Mouse (Mus musculus): Measurements from ENCODE around the gene Tnp2.
A peak's percentile ranks its signal among the peaks of the same experiment; 100 is the strongest.
"Not testable (repeated sequence)": the region's sequence is repeated elsewhere in the genome, so short reads cannot be mapped to it uniquely, and the experiment has no call there.

Gene Tnp2

DNA sequence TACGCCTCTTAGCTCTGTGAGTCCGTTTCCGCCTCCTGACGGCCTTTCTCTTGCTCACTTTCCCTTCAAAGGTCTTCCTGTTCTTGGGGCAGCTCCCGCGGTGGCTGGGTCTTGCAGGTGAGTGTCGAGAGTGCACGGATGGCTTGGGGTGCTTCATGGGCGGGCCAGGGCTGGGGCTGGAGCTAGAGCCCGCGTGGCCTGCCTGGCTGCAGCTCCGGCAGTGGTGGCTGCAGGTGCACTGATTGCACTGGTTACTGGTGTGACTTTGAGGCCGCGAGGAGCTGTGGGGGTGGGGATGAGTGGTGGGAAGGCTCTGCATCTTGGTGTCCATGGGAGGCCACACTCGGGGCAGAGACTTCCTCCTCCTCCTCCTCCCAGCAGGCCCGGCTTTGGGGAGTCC lies at the start of gene Tnp2:
Gene Tnp2, minus strand, starts transcription at position 390 of the 400 bp plus-strand sequence.
- DNase-seq (ENCODE audit: low spot score in 2 of 2): no peak

DNA sequence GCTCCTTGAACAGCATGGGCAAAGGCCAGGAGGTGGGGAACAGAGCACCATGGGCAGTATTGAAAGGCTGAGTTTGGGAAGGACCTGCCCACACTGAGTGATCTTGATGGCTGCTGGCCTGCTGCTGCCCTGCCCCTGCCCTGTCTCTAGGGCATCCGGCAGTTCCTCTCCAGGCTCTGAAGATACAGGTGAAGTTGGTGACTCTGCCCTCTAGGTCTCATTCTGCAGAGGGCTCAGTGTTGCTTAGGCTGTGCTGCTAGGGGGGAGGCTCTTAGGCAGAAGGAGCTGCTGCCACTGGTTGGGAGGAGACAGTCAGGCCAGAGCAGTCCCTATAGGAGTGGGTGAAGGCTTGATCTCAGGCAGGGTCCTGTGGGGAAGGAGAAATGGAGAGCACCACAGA lies 49.4 kb upstream of the Tnp2 start:
- DNase-seq (ENCODE audit: low spot score in 2 of 2): no peak

DNA sequence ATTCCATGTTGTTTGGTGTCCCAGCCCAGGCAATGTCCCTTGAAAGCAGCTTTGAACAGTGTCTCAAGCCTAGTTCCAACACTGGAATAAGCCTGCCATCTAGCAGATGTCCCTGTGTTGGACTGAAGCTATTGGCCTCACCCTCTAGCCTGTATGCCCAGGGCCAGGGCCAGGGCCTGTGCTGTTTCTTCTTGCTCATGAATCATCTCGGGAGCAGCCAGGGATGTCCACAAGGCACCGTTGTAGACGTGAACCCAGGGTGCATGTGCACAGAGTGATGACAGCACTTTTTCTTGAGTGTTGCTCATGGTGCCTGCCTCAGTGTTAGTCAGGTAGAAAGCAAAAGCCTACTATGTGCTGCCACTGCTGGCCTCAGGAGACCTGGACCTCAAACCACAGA lies 48.8 kb upstream of the Tnp2 start:
- DNase-seq (ENCODE audit: low spot score in 2 of 2): no peak

DNA sequence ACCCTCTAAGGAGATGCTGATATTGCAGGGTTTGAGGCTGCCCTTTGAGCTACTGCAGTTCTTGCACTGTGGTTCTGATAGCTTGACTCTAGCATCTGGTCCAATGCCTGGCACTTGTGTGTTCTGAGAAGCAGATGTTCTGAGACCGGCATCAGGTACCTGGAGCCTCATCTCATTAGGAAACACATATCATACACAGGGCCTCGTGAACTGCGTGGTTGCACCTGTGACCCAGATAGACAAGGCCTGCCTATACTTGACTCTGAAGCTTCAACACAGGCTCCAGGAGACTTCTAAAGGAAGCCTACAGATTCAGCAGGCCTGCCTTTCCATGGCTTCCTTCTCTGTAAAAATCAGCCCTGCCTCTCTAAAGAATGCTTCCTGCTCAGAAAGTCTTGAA lies 47.9 kb upstream of the Tnp2 start:
- no peak for DNase-seq (ENCODE audit: low spot score in 2 of 2)

DNA sequence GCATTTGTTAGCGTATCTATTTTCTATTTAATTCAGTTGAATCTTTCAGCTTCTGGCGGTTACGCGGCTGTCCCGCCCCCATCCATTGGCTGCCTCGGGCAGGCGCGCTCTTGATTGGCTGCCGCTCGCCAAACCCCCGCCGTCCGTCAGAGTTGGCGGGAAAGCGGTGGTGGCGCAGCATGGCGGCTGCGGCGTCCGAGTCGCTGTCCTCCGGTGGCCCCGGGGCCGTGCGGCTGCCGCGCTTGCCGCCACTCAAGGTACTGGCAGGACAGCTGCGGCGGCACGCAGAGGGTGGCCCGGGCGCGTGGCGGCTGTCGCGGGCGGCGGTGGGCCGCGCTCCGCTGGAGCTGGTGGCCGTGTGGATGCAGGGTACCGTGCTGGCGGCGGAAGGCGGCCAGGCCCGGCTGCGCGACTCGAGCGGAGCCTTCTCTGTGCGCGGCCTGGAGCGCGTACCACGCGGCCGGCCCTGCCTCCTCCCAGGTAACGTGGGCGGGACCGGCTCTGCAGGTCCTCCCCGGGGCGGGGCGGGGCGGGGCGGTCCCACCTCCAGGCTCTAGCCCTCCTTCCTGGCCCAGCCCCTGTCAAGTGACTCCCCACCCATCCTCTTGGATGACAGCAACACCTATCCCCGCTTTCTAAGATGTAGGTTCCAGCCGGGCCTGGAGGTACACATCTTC lies 46.6 kb upstream of the Tnp2 start, which contains the start of gene Rmi2:
Gene Rmi2, plus strand, starts transcription at position 149 of the 677 bp plus-strand sequence.
- peak; percentile 61 to 69 for DNase-seq (ENCODE audit: low spot score in 2 of 2)

DNA sequence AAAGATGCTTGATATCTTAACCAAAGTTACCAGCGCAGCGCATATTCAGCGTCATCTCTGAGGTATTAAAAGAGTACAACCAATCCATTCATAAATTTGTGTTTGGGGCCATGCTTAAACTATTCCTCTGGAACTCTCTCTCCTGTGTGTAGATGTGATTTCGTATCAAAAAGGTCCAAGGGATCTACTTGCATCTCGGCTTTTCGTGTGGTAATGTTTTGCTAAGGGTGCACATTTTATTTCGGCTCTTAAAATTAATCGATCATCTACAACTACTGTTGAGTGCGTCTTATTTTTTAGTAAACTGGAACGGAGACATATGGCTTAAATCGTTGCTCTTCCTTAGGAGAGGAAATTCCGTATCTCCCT lies 46.1 kb upstream of the Tnp2 start:
- DNase-seq (ENCODE audit: low spot score in 2 of 2): no peak

DNA sequence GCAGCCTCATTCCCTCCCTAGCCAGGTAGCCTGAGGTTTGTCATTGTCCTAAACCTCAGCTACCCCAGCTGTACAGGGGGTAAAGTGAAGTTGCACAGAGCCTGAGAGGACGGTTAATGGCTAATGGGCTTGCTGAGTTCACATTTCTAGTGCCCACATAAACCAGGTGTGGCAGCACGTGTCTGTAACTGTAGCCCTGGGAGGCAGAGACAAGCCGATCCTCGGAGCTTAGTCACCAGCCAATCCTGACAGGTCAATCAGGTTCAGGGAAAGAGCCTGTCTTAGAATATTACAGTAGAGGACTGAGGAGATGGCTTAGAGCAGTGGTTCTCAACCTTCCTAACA lies 40.0 kb upstream of the Tnp2 start:
- no peak for DNase-seq (ENCODE audit: low spot score in 2 of 2)

DNA sequence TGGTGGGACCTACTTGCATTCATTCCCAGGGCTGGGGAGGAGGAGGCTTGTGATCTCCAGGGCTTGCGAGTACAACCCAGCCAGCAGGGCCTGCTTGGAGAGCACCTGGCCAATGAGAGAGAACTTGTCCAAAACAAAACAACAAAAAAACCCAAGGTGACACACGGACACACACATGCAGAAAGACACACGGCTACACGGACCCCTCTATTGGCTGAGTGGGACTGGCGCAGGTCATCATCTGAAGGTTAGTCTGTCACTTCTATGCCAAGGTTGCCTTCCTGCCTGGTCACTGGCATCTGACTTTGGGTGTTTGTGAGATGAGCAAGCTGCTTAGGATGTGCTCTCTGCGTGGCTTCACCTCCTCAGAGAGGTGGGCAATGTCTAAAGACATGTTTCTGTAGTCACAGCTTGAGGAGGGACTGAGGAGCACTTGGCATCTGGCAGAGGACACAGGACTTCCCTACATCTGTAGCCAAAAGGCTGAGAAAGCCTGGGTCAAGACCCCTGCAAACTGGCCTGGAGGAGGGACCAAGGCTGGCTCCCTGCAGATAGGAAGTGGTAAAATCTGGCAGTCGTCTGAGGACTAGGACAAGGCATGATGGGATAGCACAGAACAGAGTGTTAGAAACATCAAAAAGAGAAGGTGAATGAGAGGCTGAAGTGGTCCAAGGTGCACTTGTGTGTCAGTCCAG lies 39.5 kb upstream of the Tnp2 start:
- no peak for DNase-seq (ENCODE audit: low spot score in 2 of 2)

DNA sequence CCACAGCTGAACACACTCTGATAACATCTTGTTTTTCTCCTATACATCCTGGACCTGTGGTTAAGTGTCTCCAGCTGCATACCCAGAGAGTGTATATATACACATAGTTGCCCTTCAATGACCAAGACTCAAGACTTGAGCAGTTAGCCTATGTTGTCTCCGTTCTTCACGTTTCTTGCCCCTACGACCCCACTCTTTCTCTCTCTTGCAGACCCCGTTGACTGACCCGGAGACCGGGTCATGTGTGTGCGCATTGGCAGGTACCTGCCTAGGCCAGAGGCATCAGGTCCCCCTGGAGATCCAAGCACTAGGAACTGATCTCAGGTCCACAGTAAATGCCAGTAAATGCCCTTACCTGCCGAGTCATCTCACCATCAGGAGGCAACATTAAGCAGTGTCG lies 38.8 kb upstream of the Tnp2 start:
- no peak for DNase-seq (ENCODE audit: low spot score in 2 of 2)

DNA sequence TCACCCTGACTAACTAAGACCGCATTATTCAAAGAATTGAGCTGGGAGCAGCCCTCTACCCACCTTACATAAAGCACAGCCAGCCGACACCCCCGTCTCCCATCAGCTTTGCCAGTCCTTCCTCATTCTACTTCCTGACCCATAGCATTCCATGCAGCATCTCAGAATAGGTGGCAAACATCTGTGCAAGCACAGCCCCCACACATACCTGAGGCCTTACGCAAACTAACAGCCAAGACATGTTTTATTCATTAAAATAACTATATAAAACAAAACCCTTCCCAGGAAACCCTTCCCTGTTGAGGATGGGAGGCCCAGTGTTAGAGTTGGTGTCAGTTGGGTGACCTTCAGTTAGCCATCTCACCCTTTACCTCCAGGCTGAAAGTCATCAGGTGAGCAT lies 37.4 kb upstream of the Tnp2 start:
- no peak for DNase-seq (ENCODE audit: low spot score in 2 of 2)

DNA sequence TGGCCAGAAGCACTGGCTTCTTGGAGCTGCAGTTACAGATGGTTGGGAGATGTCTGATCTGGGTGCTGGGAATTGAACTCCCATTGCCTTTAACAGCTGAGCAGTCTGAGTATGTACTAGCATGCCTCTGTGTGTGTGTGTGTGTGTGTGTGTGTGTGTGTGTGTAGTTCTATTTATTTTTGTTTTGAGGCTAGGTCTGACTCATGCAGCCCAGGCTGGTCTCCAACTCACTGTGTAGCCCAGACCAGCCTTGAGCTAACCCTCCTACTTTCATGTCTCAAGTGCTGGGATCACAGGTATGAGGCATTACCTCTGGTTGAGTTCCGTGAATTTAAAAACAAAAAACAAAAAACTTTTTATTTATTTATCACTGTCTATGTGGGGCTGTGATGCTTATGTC lies 36.1 kb upstream of the Tnp2 start:
- no peak for DNase-seq (ENCODE audit: low spot score in 2 of 2)

DNA sequence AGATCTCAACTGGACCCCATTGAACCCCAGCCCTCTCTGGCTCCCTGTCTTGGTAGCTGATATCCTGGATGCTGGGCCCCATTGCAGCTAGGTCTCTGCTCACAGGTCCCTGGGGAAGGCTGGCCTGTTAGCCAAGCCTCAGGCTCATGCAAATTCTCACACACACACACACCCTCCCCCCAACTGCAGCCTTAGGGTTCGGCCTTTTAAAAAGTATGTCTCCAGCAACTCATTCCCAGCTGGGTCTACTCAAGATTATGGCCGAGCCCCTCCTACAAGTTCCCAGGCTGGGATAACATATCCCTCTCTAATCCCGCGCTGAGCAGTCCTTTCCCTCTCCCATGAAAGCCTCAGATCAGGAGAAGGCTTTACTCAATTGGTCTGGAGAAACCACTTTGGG lies 32.9 kb upstream of the Tnp2 start:
- DNase-seq (ENCODE audit: low spot score in 2 of 2): no peak

DNA sequence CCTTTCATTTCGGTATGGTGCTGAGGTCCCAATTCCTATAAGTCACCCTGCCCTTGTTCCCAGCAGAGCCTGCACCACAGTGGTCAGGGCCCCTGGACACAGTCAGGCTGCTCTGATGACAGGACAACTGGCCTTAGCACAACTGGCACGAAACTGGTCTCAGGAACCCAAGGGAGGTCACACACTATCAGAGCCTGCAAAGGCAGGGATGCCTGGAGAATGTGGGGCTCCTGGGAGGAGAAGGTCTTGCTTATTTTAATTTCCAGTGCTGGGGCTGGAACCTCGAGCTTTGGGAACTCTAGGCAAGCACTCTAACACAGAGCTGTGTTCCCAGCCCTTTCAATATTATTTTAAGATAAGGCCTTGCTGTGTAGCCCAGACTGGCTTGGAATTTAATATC lies 31.5 kb upstream of the Tnp2 start:
- no peak for DNase-seq (ENCODE audit: low spot score in 2 of 2)

DNA sequence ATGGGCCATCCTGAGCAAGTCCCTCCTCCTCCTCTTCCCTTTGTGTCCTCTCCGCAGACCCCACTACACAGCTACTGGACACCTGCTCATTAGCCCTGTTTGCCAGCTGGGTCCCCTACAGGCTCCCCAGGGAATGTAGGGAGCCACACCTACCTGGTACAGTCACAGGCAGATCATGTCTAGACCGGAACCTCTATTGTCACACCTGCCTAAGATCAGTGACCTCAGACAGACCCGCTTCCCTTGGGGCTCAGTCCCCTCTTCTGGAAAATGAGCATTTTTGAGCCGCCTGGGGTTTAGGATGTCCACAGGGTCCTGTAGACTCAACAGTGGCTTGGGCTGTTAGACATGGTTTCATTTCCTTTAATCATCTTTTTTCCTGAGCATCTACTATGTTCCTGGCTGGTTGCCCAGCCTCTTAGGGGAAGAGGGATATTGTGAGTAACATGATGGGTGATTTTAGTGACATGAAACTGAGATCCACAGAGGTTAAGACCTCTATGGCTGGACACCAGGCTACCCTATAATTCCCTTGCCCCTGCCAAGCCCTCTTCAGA lies 30.2 kb upstream of the Tnp2 start:
- no peak for DNase-seq (ENCODE audit: low spot score in 2 of 2)

DNA sequence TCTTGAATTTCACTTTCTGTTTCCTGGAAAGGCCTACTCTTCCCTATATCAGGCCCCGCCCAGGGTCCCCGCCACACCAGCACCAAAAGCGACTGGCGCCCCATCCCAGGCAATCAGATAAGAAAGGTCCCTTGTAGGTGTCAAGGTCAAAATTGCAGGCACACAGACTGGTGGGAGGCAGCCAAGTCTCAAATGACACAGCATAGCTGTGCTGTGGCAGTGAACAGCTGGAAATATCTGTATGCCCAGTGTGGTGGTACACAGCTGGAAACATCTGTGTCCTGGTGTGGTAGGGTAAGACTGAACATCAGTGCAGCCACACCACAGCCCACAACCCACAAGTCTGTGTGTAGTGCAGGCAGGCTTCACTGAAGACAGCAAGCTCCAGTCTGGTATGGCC lies 26.4 kb upstream of the Tnp2 start:
- no peak for DNase-seq (ENCODE audit: low spot score in 2 of 2)

DNA sequence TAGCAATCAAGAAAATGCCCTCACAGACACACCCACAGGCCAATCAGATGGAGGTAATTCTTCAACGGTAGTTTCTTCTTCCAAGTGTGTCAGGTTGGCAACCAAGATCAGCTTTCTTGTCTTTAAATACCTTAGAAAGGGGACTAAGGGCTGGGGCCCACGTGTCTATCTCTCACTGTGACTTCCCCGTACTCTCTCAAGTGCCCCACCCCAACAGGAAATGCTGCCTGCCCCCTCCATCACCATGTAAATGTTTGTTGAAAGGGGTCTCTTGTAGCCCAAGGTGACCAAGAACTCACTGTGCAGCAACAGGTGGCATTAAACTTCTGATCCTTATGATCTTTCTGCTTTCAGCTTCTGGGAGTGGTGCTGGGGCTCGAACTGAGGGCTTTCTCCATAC lies 25.3 kb upstream of the Tnp2 start:
- DNase-seq (ENCODE audit: low spot score in 2 of 2): no peak

DNA sequence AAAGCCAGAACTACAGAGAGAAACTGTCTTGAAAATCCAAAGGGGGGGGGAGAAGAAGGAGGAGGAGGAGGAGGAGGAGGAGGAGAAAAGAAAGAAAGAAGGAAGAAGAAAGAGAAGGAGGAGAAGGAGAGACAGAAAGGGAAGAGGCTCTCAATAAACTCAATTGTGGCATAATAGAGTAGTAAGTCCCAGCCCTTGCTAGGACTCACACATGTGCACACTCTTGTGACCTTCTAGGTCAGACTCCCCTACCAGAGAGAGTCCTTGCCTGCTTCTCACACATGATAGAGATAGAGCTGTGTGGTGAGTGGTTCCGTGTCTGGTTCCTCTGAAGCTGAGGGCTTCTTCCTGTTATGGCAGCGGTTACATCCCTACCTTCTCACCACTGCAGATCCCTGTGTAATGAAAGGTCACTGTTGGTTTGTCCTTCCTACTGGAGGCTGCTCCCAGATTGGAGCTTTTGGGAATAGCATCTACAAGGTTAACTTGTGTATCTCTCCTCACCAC lies 24.5 kb upstream of the Tnp2 start, which contains the start of gene Gm11172:
Gene Gm11172, plus strand, starts transcription at position 51 of the 507 bp plus-strand sequence.
- no peak for DNase-seq (ENCODE audit: low spot score in 2 of 2)

DNA sequence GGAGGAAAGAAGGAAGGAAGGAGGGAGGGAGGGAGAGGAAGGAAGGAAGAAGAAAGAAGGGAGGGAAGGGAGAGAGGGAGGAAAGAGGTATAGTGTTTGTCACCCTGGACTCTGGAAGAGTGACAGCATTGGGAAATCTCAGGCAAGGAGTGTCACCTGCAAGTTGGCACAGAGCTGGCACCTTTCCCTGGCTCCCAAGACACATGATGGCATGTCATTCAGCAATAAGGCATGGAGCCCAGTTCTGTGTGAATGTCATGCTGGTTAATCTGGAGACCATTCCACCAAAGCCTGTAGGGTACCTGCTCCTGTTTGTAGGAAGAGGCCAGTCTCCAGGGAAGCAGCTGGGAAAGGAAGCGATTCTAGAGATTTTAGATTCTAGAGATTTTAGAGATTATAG lies 21.9 kb upstream of the Tnp2 start:
- no peak for DNase-seq (ENCODE audit: low spot score in 2 of 2)

DNA sequence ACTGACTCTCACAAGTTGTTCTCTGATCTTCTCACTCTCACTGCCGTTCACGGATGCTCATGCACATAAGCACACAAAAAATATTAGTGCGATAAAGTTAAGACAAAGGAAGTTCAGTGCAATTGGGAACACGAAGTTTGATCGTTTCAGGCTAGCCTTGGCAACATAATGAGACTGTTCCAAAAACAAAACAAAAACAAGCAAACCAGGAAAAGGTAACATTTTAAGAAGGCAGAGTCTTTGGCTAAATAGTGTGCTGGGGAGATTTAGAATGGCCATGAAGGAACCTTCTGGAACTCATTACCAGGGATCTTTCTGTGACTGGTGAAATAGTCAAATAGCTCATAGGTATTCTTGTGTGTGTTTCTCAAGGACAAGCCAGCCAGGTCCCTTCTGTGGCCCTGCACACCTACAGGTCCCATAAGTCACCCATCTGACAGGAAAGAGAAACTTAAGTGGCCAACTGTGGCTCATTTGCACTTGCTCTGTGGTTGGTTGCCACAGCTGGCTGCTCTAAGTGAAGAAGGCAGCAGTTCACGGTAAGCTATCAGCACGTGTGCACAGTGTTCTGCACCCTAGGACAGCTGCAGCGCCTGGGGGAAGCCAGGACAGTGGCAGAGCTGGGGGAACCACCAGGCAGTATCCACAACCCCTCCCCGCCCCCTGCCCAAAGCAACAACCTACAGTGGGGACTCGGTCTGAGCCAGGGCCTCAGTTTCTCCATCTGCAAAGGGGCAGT lies 17.5 kb upstream of the Tnp2 start, which contains the start of gene Prm1:
Gene Prm1, minus strand, starts transcription at position 51 of the 739 bp plus-strand sequence.
- no peak for DNase-seq (ENCODE audit: low spot score in 2 of 2)

DNA sequence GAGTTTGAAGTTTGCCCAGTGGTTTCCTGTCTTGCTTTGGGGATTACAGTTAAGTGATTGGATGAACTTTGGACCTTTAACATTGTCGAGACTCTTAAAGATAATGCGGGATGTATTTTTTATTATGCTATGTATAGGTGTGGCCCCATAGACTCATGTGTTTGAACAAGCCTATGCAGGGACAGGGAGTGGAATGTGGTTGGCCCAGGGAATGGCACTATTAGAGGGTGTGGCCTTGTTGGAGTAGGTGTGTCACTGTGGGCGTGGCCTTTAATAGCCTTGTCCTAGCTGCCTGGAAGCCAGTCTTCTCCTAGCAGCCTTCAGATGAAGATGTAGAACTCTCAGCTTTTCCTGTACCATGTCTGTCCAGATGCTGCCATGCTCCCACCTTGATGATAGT lies 14.0 kb upstream of the Tnp2 start:
- DNase-seq (ENCODE audit: low spot score in 2 of 2): not testable (repeated sequence)

DNA sequence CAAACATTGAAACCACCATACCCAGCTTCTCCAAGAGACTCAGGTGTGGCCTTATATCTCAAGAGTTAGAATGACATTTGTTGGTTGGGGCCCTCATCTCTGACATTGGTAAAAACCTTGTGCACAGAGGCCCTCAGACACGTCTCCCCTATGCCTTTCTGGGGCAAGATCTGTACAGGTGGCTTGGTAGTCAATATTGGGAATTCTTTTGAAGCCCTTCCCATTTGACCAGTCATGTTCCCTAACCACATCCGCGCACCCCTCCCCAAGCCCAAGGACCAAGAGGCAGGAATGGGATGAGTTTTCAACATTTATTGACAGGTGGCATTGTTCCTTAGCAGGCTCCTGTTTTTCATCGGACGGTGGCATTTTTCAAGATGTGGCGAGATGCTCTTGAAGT lies 7.6 kb upstream of the Tnp2 start, which contains the start of gene Prm2:
Gene Prm2, minus strand, starts transcription at position 101 of the 400 bp plus-strand sequence.
- DNase-seq (ENCODE audit: low spot score in 2 of 2): no peak

DNA sequence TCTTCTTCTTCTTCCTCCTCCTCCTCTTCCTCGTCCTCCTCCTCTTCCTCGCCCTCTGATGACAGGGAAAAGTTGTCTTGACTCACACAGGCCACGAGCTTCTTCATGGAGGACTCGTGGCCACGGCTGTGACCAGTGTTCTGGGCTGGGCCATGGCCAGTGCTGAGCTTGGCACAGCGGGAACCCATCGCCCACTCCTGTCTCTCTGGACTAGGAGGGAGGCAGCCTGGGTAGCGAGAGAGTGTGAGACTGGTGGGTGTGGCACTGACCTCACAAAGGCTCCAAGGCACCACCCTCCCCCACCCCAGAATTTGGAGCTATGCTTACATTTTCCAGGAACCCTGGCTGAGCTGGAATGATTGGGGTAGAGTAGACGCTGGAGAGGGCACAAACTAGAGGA lies 2.2 kb upstream of the Tnp2 start, which contains the start of gene Prm3:
Gene Prm3, minus strand, starts transcription at position 213 of the 400 bp plus-strand sequence.
- DNase-seq (ENCODE audit: low spot score in 2 of 2): no peak
